Mouse (Mus musculus) gastrocnemius, postnatal 36 days (tissue): ENCODE measurements around the gene Lin7a. TPM values are rescaled to one million over a fixed set of nuclear protein-coding genes. Genes with fewer than 3 reads are reported as not detected.
A peak's percentile ranks its signal among the peaks of the same experiment; 100 is the strongest.

Experiments used
- DNase-seq, 2 experiments: peaks; one replicate each; pipeline ENCODE4 v3.0.0; 2022
- intact Hi-C: fragments of 180-260 bp; cut with DNase I; formaldehyde crosslinking; loops from one replicate; pipeline ENCODE4 v1.15.1; 2025
- long read RNA-seq, 2 experiments: library from polyadenylated mRNA; stranded (forward); transcript quantifications; one replicate each; pipeline ENCODE4 v2.0.0; 2021
- total RNA-seq, 2 experiments: library from RNA; stranded (reverse); gene quantifications; 2 replicates each; pipeline ENCODE4 v1.2.3; 2021

Lin7a gene
- total RNA-seq, result 1 to 10 TPM; 1.3 to 1.5 TPM
- long read RNA-seq, experiment 1, result 0 reads
- long read RNA-seq, experiment 2, result 0 reads

DNA sequence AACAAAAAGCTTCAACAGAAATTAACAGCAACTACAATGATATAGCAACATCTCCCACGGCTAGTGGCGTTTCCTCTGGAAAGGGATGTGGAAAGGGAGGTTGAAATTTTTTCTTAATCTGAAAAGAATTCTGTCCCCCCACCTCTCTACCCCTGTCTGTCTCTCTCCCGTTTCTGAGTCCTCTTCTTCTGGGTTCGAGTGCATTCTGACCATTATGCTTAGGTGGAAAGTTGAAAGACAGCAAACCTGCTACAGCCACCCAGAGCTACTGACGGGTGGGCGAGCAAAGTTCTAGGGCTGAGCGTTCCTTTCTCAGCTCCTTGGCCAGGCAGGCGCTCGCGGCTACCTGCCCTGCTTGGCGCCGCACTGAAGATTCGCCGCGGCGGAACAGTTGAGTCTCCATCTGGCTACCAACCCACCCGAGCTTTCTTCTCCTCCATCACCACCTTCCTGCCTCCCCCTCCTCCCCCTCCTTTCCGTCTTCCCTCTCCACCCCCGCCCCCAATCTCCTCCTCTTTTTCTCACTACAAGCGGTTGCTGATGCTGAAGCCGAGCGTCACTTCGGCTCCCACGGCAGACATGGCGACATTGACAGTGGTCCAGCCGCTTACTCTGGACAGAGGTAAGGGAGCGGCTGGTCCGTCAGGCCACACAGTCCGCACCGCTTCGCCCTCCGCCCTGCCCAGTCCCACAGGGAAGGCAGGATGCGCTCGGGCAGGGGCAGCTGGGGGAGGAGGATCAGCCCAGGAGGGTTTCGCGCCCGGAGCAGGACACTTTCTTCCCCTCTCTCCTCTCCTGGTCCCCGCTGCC, at the start of gene Lin7a:
Gene Lin7a, plus strand, starts transcription at position 366 of the 810 bp plus-strand sequence.
- peak in 1 of 2 experiments; percentile 13 for DNase-seq
- intact Hi-C loops, result no loop called here

DNA sequence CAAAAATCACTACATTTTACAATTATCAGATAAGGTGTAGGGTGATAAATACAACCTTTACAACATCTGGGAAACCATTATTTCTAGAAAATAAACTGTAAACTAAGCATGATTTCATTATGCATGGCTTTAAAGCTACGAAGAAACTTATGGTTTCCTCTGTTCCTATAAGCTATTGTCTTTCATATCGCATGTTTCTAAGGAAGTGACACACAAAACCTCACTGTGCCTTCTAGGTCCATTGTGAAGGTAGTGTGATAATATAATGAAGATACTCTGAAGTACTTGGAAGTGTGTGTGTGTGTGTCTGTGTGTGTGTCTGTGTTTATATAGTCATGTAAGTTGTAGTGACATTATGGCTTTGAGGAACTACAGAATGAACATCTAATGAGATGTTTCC, 49.8 kb upstream of the Lin7a start:
- intact Hi-C loops, result no loop called here
- no peak for DNase-seq

DNA sequence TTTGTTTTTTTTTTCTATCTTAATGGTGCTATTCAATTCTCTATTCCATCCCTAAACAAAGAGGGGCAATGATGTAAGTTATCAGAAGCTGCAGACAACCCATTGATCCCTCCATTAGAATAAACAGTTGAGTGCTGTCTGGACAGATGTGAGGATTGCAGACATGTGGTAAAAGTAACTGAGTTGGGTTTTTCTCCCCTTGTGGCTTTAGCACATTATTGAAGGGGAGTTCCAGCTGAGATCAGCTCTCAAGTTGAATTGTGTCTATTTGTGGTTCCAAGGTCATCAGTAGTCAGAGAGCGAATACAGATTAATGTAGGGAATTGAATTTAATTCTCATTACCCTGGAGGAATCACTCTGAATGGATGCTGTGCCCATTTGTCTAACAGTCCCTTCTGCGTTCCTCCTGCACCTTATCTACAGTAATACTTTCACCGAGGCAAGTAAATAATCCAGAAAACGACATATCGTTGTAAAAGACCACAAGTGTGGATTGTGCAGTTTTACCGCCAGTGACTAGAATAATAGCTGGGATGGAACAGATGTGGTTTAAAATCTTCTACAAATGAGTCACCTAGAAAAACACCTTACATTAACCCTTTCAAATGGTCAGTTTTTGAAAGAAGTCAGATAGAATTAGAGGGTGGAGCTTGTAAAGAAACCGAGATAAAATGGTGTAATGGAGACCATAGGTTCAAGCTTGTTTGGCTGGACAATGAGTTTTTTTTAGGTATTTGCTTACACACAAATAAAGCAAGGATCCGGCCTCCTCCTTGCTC, 48.9 kb upstream of the Lin7a start:
- DNase-seq, result no peak
- intact Hi-C loops, result no loop called here

DNA sequence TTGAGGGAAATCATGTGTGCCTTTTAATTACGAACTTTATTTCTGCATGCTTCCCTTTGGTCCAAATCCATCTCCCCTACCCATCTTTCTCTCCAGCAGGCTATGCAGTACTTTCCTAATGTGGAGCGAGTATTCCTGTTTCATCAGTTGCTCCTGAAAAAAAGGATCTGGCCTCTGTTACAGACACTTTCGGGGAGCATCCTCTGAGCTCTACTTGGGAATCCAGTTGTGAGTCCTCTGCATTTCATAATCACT, 48.4 kb upstream of the Lin7a start:
- intact Hi-C loops, result no loop called here
- DNase-seq, result no peak

DNA sequence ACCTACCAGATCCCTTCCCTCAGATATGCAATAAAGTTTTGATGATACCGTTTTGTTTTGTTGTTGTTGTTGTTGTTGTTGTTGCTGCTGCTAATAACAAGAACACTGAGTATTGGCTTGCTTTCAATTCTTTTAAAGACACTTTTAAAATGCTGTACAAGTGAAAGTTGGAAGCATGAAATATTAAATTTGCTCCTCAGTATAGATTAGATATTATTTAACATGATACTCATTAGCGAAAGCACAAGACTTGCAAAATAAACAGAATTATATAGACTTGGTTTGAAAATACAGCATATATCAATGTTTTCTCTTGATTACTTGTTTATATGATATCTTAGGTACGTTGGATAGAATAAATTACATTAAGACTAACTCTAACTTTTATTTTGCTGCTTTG, 47.7 kb upstream of the Lin7a start:
- intact Hi-C loops, result no loop called here
- DNase-seq, result no peak

DNA sequence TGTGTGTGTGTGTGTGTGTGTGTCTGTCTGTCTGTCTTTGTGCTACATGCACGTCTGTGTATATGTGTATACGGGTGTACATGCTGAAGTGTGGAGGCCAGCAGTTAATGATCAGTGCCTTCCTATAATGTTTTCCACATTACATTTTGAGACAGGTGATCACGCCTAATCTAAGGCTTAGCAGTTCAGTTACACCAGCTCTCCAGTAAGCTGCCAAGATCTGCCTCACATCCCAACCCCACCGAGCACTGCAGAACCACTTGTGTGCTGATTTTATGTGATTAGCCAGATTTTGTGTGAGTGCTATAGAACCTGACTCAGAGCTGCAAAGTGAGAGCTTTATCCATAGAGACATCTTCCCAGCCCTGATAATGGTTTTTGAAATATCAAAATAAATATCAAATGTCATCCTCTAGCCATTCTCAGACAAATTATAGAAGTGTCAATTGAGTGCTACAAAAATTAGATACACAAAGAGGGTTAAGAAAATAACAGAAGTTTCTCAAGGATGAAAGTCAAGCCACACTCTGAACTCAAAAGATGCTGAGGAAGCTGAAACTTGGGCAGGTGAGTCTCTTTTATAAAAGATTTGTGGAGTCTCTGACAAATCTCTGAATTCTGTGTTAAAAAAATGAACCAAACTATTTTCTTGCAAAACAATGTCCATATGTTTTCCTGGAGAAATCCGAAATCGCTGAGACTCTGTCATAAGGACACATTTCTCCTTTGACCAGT, 46.7 kb upstream of the Lin7a start:
- no peak for DNase-seq
- intact Hi-C loops, result no loop called here

DNA sequence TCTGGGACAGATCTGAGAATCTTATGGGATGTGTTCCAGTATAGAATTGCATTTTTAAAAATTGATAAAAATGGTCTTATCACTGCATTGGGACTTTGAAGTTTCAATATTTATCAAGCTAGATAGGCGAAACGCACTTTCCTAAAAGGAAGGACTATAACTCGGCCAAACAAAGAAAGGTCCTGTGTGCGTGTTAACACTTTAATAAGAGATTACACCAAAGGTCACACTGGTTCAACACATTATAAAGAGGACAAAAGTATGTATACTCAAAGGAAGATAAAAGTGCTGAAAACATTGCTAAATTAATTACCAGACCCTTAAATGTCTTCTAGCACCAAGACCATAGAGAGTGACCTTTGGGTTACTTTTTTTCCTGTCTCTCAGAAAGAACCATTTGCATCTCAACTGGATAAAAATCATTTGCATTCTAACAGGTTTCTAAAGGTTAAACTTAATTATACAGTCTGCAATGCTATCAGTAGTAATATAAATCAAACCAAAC, 46.1 kb upstream of the Lin7a start:
- DNase-seq, result no peak
- intact Hi-C loops, result no loop called here

DNA sequence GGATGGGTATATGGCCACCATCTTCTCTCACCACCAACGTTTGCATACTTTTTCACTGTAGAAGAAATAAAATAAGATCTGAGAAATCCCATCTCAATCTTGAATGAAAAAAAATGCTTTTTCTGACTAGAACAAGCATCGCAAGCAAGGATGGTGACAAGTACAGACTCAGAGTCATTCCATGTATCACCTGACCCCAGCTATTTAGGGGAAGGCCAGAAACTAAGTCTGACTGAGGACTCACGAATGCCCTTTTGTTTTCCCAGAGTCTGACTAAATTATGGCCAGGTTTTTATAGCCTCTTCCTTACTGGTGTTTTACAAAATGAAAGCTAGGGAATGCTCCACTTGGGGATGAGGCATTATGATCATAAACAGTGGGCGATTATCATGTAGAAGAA, 45.6 kb upstream of the Lin7a start:
- DNase-seq, result no peak
- intact Hi-C loops, result no loop called here

DNA sequence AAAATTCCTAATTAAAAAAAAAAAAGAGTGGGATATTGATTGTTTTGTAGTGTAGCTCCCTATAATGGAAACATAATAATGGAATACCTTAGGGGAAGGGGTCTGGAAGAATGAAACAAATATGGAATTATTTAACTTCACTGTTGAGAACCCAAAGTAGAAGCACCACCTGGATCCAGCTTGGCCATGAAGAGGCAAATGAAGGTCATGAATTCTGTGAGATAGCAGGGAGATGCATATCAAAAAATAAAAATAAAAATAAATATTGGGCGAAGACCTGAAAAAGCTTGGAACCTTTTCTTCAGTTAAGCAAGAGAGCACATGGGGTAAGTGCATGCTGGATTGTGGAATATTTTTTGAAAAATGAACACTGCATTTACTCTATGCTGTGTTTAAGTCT, 43.6 kb upstream of the Lin7a start:
- DNase-seq, result no peak
- intact Hi-C loops, result no loop called here

DNA sequence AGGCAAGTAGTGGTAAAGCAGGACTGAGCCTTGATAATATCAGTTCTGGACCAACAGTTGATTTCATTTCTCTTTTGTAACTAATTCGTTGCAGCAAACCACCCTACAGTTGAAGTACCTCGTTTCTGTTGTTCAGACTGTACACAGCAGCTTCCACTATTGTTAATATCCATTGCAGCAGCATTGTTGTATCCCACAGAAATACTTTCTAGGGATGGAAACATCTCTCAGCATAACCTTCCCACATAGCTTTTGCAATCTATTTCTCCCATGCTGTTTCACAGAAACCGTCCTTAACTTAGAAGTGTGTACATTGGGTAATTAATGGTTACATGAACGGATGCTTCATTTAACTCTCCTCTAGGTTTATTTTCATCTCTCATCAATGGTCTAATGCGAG, 42.7 kb upstream of the Lin7a start:
- intact Hi-C loops, result no loop called here
- no peak for DNase-seq

DNA sequence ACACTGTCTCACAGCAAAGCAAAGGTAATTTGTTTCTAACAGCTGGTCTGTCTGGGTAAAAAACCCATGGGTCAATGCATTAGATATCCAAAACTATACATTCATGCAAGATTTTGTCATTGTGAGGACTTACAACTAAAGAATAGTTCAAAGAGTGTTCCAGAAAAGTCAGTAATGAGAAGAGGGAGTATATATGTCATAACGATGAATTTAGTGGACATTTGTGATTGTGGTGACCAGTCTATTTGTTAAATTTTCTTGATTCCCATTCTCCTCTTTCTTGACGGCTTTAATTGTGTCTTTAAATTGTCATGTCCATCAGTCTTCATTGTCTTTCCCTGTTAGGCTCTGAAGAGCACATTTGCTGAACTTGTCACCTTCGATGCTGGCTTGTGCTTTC, 42.1 kb upstream of the Lin7a start:
- no peak for DNase-seq
- intact Hi-C loops, result no loop called here

DNA sequence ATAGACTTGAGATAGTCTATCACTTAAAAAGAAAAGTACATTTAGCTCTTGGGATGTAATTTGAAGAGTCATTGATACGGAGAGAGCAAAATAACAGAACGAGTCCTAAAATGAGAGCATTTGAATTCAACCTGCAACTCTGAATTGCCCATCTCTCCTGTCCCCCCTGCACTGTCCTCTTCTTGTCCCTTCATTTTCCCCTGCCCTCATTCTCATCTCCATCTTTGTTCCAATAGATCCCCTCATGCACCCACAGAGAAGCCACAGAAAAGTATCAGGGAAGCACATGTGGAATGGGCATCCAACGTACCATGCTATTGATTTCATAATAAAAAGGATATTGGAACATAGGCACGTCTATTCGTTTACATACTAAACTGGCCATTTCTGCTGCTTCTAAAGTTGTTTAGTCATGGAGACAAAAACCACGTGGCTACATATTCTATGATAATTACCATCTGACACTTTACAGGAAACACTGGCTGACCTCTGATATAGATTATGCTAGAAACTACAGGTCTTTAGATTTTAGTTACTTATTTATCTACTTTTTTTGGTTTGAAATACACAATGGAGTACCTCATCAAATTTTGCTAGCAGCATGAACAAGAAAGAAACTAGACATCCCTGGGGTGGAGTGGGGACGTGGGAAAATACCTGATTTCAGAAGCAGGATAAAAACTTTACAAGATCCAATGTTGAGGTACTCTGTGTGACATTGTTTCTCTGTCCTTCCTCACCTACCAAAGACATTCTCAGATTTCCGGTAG, 41.2 kb upstream of the Lin7a start:
- intact Hi-C loops, result no loop called here

DNA sequence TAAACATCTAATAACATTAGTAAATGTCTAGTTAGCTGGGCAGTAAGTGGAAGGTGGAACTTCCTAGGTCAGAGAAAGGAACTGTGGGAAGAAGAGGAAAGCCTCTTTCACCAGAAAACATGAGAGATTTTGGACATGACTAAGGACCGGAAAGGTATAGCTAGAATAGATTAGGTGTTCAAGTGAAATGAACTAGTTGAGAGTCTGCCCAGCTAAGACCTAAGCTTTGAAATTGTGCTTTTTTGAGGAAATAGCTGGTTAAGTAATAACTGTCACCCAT, 40.7 kb upstream of the Lin7a start:
- DNase-seq, result no peak
- intact Hi-C loops, result no loop called here

More for the DNA sequence above, 41.2 kb upstream of the Lin7a start:
- DNase-seq, result no peak

DNA sequence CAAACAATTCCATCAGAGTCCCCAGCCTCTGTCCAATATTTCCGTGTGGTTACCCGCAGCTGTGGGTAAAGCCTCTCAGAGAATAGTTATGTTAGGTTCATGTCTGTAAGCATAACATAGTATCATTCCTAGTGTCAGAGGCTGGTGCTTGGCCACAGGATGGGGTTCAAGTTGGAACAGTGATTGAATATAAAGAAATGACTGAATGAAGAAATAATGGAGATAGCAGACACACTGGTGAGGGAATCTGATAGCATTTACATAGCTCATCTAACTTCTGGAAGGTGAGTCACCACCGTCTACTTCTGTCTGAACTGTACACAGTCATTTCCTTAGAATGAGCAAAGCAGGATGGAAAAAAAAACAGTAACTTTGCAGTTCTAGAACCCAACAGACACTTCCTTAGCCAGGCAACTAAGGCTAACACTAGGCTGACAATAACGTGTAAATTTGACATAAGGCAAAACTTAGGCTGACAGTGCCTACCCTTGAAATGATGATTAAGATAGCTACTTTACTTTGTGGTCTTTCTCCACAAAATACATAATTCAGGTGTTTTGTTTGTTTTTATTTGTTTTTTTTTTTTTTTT, 40.0 kb upstream of the Lin7a start:
- intact Hi-C loops, result no loop called here

DNA sequence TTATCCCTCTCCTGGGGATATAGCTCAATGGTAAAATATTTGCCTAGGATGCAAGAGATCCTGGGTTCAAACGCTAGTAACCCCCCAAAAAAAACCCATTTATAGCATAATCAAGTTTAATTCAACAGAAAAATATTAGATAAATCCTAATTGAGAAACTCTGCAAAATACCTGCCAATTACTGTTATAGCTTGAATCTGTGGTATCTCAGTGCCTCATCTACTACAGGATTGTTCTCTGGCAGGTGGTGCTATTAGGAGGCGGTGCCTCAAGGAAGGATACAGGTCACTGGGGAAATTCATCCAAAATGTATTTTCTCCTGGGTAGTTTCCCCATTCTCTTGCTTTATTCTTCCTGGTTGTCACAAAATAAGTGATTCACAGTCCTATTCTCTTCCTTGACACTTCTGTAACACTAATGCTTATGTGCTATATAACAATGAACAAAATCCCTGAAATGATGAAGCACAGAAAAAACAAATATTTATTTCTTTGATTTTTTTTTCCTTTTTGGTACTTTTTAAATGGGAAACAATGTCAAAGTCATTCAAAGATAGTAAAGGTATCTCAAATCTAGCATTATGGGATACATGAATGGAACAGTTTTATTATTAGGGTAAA, 38.9 kb upstream of the Lin7a start:
- intact Hi-C loops, result no loop called here
- DNase-seq, result no peak

More for the DNA sequence above, 40.0 kb upstream of the Lin7a start:
- DNase-seq, result no peak

DNA sequence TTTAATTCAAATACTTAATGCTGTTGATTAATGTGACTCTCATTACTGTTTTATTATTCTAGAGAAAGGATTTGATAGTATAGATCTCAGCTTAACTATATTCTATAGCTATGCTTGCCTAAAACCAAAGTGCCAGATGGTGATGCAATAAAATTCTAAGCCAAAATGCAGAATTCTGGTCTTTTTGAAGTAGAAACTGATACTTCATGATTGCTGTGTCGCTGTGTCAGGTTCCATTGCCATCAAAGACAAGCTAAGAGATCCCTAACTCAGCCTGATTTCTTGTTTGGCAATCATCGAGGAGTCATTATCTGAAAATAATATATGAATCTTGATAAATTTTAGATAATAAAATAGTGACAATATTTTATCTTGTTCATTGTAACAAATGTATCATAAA, 38.3 kb upstream of the Lin7a start:
- DNase-seq, result no peak
- intact Hi-C loops, result no loop called here

DNA sequence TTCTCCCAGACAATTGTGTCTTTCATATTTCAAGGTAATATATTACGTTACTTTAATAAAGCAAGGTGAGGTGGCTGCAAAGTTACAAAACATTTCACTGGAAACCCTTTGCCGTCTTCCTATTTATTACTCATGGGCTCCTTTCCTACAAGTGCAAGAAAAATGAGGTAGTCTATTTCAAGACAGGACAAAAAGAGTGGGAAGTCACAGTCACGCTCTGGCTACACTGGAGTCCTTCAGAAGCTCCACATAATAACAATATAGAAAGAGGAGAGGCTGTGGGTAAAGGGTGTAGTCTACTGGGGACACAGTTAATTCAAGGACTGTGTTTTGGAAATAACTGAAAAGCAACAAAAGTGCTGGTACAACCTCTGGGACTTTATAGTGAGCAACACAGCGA, 37.7 kb upstream of the Lin7a start:
- no peak for DNase-seq
- intact Hi-C loops, result no loop called here

DNA sequence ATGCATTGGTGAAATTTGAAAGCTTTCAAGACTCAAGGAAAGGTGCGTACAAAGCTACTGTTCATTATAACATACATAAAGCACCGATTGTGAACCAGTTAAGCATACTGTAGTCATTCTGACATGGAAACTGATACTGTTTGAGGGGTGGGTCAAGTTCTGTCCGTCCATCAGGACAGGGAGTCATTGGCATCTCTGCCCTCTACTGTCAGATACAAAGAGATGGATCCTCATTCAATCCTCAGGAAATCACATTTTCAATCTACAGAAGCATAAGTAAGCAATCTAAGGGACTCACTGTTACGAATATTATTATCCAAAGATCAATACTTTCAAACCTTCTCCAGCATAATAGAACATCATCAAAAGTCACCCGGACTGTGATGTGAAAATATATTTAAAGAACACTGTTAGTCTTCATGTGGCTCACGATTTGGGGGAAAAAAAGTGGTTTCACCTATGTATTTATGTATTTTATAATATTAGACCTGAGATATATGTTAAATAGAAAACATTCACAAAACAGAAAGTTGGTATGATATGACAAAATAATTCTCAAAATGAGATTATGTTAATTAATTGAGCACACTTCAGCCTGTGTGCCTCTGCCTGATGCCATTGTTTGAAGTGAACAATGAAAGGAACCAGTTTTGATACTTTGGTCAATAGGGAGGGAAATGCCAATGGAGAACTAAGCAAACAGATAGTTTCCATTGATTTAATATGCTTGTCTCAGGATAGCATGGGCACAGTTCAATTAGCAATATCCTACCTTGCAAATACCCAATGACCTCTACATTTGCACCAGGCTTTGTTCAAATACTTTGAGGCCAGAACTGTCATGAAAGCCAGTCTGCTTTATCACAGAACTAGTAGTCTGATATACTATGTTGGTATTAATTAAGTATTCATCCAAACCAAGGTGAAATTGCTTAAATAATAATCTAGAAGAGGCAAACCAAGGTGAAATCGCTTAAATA, 36.8 kb upstream of the Lin7a start:
- intact Hi-C loops, result no loop called here
- DNase-seq, result no peak

DNA sequence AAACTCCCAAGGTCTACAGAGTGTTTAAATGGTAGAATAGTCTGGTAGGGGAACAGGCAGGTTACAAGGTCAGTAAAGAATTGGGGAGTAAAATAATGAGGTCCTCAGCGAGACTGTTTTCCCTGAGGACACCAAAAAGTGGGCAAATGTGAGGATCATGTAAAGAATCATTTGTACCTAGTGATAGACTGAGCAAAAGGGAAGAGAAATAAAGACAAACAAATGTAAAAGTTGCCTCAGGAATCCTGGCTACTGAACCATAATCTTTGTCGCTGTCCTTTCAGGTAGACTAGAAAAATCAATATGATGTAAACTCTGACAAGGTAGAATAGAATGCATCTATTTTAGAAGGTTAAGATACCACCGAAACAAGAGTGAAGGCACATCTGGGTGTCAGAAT, 36.0 kb upstream of the Lin7a start:
- no peak for DNase-seq
- intact Hi-C loops, result no loop called here
